Mouse (Mus musculus) embryo, embryonic 10.5 days (tissue): ENCODE measurements at regions not wholly inside any gene's neighbourhood (a gene's known extent, or its start where the extent isn't known, plus 50 kb on each side); places are given as distances from the start of the nearest gene placed in this dataset.
"Not testable (repeated sequence)": the region's sequence is repeated elsewhere in the genome, so short reads cannot be mapped to it uniquely, and the experiment has no call there.

Source experiments
- DNase-seq: peaks from one replicate; pipeline ENCODE4 v3.0.0-alpha.2; 2015; ENCODE audit warnings: low spot score

DNA sequence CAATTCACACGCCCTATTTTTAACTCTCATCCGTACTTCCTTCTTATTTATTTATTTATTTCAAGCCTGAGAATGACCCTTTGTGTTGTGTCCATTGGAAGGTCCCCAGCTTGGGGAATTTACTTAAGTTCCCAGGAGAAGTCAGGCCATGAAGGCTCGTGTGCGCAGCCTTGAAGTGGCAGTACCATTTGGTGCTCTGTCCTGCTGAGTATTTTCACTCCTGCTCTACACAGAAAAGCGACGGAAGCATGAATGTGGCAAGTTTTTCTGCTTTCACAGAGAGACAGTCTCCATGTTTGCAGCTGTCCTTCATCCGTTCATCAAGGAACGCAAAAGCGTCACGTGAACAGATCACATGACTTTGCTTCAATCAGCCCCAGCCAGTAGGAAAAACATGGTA lies 610.2 kb upstream of the Clint1 start:
- DNase-seq = no peak

DNA sequence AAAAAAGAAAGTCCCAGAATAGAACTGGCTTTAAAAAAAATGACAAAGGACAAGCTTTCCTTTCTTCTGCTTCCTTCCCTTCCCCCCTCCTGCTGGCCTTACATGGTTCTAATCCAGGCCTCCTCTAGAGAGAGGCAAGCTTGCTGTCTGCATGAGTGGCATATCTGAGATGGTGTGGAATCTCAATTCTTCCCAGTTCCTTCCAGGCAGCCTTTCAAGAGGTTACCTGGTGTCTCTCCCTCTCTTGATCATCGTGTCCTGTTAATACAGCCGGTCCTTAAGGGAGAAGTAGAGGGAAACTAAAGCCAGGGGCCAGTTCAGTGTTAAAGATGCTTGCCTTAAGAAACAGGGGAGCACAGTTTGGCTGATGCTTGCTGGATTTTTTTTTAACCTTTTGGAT lies 607.1 kb upstream of the Clint1 start:
- no peak for DNase-seq

DNA sequence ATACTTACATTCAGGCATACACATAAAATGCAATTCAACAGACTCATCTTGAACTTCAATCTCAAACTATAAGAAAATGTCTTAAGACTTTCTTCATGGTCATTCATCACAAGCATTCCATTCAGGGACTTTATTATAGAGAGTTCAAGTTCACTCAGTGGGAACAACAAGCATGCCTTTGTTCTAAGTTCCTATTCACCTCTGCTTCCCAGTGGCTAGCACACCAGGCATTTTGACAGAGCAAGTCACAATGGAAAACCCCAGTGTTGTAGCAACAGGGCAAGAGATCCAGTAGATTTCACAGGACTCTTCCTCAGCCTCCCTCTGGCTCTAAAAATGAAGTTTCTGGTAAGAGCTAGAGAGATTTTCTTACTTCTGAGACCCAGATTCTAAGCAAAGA lies 595.8 kb upstream of the Clint1 start:
- no peak for DNase-seq

DNA sequence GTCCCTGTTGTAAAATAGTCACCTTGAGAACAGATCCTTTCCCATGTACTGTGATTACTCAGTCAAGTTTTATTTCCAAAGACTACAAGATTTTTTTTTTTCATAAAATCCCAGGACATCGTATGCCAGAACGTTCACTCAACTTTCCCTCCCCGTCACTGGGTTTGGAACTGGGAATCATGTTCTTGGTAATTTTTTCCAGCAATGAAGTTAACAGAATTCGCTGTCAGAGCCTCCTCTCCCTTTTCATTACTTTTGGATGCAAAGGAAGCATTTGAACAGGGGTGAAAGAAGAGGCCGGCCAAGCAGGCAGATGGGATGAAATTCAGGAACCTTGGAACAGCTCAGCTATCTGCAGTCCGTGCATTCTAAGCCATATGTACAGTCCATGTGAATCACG lies 589.7 kb upstream of the Clint1 start:
- DNase-seq = no peak

DNA sequence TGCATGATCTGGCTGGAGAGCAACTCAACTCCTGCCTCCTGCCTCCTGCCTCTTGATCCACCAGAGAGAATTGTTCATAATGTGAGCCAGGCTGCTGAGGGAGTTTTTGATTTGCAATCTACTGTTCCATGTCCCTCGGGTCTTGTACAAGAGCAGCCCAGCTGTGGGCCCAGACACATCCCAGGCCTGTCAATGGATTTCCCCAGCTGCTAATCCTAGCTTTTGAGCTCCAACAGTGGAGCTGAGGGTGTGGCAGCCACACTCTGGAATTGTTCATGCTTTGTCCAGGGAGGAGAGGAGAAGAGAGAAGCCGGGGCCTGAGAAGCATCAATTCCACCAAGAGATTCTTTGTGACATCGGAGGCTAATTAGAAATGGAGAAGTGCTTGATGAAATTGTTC lies 587.9 kb upstream of the Clint1 start:
- DNase-seq = no peak

DNA sequence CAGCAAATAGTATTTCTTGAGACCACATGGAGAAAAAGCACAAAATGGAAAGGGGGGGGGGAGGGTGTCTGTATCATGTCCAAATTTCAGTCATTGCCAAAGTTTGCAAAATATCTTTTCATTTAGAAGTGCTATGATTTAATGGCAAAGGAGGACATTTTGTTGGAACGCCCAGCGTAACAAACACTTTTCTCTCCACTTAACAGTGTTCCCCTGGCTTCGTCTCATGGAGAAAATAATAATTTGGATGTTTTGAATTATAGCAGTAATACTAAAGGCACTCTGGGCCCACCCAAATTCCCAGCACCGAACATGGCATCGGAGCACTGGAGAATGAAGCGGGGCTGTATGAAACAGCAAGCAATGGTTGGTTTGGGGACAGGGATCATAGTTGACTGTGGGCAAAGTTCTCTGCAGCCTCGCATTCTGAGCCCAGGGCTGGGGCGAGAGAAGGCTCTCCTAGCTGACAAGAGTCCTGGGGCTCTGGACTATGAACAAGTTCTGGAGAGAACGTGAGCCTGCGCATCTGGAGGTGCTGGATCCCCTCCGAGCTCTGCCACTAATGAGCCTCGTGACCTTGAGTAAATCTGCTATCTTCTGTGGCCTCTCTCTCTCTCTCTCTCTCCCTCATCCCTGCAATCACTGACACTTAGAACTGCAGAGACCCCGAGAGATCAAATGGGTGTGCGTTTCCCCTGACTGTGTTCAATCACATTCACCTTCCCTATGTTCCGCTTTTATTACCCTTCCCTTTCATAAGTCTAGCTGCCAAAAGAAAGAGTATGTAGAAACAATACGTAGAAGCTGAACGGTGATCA lies 586.5 kb upstream of the Clint1 start:
- DNase-seq = no peak

DNA sequence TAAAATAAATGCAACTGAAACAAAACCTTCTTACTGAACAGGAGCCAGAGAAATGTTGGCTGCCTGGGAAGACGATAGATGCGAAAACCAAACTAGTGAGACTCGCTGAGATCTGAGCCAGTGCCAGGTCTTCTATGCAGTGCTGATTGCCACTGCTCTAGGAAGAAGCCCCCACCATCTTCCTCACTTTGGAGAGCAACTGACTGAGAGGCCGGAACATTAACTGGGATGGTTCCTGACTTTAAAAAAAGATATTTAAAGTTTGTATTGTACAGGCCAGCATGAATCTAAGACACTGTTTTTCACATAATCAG lies 585.9 kb upstream of the Clint1 start:
- DNase-seq = no peak

DNA sequence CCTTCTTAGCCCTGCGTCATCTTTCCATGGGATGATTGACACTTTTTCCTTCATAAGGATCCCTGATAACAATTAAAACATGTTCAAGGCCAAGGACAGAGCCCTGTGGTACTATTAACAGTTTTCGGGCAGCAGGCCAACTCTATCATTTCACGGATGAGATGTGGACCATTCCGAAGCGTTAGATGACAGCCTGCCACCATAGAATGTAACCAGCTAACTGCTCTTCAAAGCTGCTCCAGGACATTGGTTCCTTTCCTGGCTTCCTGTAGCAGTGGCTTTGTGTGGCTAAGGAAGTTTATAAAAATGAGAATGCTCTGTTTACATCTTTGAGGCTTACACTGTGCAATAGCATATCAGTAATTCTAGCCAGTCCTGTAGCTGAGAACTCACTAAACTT lies 582.6 kb upstream of the Clint1 start:
- DNase-seq = no peak

DNA sequence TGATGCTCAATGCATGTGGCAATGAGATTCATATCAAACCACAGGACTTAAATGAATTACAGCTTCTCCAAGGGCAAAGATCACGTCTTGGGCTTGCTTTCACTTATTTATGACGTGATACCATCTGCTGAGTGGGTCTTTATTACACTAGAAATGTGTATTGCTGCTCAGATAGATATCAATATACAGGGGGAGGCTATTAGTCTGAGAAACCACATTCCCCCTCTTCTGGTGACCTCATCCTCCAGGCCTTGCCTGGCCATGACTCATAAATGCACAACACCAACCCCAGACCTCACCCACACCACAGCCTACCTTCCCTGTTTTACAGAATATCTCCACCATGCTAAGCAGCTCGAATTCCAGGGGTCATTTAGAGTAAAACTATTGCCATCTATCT lies 580.6 kb upstream of the Clint1 start:
- DNase-seq = no peak

DNA sequence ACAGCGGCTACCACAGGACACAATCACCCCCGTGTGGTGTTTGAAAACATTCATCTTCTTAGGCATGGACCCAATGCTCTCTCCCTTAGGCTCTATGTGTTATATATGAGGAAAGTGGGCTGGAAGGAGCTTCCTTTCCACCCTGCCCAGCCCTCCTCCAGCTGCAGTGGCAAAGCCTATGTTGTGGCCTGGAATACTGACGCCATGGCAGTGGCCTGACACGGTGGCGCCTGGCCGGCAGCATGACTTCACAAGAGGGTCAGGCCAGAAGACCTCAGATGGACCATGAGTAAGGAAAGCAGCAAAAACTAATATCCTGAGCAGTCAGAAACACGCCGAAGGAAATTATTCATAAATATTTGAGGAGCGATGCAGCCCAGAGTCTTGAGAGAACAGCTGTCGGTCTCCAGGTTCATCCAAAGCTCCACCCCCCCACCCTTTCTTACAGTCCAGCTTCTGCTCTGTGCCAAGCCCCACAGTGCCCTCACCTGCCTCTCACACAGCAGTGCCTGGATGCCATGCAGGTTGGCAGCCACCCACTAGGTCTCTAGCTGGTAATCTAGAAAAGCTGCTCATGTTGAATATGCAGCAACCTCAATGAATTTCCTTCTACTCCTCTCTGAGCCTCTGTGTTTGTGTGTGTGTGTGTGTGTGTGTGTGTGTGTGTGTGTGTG lies 577.3 kb upstream of the Clint1 start:
- no peak for DNase-seq

DNA sequence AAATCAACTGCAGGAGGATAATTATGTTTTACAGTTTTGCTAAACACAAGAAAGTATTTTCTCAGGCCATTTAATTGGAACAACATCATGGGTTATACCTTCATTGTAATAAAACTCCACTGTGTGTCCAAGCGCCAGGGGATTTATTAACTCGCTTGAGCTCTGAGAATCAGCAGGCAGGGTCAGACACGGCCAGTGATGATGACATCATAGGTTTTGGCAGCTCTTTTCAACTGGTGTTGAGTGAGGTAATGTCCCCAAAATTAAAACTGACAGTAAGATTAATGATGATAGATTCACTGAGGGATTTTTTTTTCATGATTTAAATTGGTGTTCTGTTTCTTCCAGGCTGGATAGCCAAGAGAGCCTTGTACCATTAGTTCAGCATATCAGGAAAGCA lies 576.7 kb upstream of the Clint1 start:
- DNase-seq = peak; percentile 21

DNA sequence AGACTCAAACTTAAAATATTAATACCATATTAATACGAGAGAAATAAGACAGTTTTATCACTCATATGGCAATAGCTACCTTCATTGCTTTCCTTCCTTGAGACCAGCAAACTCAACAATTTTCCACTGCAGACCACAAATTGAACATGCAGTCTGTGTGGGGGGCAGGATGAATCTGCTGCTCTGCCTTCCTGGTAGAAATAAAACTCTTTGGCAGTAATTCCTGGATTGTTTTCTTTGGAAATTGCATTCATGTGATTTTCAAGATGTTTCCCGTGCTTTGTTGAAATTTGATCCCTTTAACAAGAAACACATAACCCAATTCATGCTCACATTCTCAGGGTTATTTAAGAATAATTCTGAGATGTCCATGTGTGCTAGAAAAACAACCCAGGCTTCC lies 555.1 kb upstream of the Clint1 start:
- no peak for DNase-seq

DNA sequence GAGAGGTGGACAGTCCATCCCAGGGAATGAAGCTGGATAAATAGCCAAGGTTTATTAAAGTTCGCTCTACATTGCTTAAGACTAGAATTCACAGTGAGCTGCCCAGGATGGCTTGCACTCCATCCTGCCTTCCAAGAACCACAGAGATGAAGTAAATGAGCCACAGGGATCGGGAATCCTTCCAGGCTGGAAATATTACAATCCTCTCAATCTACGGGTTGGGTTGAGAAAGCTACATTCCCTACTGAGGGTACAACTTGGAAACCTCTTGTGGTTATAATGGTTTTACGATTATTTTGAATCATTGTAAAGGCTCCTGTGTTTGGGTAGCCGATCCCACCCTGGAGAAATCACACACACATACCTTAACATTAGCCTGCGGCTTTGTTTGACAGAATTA lies 539.9 kb upstream of the Clint1 start:
- DNase-seq = no peak

DNA sequence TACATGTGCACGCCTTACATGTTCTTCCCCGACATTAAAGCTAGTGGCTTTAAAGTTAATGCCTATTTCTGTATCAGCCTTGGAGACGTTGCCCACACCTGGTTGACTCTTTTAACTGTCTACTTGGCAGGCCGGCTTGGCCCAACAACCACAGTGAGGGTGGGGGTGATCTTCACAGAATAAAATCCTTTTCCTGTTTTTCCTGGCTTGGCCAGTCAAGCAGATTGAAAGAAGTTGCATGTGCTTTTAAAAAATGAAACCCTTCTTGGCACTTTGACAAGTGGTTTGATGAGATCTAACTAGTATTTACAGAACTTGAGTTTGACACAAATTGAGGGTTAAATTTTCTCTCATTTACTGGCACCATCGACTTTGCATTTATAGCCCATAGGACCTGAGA lies 528.1 kb upstream of the Clint1 start:
- DNase-seq = no peak

DNA sequence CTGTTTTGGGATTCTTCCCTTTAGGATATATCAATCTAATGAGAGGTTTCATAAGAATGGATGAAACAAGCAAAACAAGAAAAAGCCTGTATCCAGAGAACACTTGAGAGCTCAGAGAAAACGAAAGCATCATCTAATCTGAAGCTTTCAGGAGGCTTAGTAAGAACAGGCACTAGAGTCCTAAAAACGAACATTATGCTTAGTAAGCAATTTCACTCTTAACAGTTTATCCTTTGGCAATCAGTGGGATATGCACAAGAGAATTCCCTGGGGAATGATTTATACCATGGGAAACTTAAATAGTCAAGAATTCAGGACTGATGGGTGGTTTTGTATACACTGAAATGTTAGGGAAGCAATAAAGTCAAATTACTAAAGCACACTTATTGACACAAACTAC lies 521.5 kb upstream of the Clint1 start:
- DNase-seq = no peak

DNA sequence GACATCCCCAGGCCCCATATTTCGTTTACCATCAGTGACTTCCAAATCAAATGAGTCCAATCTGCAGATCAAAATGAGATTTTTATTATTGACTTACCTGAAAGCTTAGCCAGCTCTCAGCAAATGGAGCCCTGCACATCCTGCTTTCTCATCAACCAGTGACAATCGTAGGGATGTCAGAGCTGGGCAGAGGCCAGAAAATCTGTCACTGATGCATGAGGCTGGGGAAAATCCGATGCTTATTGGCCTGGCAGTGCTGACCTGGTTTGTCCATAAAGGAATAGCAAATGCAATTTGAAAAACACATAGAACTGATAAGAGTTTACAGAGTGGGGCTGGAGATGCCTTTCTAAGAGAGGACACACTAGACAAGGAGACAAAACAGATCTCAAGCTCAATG lies 518.1 kb upstream of the Clint1 start:
- no peak for DNase-seq

DNA sequence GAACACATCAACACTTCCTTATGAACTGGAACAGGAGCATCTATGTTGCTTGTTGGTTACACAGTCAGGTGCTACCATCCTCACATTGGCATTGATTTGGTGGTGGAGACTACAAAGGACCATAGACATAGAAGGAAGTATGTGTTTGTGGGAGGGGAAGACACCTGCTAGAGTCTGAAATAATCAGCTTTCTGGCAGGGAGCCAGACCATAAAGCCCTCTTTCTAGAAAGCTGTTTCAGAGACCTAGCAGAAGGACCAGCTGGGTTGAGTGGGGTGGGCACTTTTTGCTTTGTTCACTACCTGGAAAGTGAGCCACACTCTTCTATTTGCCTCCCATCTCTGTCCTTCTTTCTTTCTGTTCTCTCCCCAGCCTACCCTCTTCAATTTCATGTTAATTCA lies 502.5 kb upstream of the Clint1 start:
- no peak for DNase-seq

DNA sequence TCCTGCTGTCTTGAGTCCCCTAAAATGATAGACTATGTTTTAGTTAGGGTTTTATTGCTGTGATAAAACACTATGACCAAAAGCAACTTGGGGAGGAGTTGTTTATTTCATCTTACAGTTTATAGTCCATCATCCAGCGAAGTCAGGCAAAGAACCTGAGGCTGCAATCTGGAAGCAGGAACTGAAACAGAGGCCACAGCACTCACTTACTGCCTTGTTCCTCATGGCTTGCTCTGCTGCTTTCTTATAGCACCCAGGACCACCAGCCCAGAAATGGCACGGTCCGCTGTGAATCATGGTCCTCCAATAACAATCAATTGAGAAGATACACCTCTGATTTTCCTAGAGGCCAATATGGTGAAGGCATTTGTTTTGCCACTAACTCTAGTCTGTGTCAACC lies 486.5 kb upstream of the Clint1 start:
- no peak for DNase-seq

DNA sequence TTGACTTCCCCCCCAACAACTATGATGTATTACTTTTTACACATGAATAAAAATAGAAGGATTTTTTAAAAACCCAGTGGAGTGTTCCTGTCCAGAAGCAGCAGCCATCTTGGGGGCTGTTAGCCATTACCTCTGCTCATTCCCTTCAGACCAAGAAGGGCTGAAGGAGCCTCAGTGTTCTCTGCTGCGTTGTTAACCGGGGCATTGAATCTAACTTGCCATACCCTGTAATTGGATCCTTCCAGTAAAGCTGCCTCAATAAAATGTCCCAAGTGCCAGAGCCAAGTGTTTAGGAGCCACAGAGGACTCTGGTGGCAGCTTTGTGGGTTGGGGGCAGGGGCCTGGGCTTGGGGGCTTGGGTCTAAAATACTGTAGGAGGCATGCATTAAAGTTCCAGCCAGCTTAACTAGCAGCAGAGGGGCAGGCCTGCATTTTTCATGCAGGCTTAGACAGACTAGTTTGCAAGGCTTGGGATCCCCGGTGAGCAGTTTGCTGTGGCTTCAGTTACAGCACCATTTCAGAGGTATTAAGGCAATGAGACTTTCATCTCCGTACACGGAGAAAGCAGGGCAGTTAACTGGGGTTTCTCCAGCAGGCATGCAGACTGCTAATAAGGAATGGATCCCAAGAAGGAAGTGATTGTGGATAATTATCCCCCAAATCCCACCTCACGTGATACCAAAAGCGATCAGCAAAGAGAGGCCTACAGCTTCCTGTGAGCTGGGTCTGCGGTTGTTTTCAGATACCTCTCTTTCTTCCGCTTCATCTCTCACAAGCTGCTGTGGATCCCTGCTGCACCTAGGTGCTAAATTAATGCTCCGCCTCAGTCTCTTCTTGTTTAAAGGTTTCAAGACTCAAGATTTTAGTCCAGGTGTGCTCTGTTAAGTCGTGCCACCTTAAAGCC lies 462.4 kb upstream of the Clint1 start:
- peak; percentile 26 for DNase-seq

DNA sequence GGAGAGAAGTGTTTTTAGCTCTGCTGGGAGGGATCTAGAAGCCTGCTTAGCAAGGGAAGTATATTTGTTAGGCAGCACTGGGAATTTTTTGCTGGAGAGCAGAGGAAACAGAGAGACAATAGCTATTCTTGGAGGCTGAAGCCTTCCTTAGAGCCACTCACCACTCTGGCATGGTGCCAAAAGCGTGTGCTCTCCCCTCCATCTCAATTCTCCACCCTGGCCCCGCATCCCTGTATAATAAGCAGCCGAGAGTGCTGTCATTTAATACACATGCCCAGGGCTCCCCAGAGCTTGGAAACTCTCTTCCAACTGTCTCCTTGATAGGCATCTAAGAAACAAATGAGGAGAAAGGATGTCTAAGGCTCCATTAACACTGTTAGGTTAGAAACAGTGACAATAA lies 455.8 kb upstream of the Clint1 start:
- DNase-seq = no peak

DNA sequence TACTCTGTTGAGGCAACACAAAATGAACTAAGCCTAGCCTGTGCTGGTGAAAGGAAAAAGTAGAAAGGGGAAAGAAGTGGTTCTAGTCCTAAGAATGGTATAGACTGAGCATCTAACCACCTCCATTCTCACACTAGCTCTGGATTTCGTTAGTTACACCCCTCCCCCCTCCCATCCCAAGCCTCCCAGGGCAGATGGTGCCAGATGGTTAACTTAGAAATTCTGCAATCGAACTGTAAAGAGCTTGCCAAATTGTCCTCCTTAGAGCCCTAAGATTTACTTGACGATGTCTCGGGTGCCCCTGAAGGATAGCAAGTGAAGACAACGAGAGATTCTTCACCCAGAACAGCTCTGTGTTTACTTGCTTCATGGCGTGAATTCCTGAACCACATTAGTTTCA lies 453.7 kb upstream of the Clint1 start:
- no peak for DNase-seq

DNA sequence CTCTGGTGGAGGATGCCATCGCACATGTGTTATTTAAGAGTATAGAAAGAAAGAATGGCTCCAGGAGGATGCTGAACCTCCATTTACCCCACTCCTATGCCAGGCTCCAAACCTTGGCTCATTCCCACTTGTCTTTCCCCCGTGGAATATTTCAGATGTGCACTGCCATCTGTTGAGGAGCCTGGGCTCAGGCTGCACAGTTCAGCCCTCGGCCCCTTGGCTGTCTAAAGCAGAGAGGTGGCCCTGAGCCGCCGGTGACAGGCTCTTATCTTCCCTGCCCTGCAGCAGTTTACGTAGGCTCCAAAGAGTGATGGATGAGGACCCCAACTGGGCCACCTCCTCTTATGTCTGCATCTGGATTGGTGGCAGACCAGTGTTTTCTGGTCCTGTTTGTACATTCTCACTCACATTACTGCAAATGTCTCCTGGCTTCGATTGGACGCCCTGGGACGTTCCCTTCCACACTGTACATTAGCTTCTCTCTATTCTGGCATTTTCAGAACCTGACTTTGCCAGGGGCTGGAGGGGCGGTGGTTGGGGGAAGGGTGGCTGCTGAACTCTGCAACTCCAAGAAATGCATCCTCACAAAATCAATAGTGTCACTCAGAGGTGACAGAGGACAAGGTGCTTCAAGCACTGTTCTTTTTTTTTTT lies 447.3 kb upstream of the Clint1 start:
- no peak for DNase-seq

DNA sequence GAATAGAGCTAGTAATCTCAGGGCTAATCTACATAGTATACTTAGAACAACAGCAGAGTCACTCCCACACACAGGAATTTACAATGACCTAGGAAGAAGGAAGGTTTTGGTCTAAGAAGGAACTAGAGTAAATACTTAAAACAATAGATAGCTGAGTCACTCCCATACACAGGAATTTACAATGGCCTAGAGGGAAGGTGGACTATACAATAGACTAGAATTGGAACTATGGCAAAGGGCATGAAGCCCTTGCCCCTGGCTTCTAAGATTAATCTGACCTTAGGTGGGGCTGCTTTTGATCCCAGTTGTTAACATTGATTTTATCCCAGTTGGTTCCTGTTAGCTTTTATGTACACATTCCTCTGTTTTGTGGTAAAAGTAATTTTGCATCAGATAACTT lies 427.8 kb upstream of the Clint1 start:
- DNase-seq = not testable (repeated sequence)
